Mouse (Mus musculus) lung, postnatal 10 days (tissue): ENCODE data around the gene Nolc1.
A peak's percentile ranks its signal among the peaks of the same experiment; 100 is the strongest.
"Not testable (repeated sequence)": the region's sequence is repeated elsewhere in the genome, so short reads cannot be mapped to it uniquely, and the experiment has no call there.

ENCODE experiments used
- DNase-seq: peaks from one replicate; pipeline ENCODE4 v3.0.0; 2021

The Nolc1 gene

GRCm38 (mm10) chr19:46096396-46096795, 20.7 kb downstream of the Nolc1 start:
- no peak for DNase-seq

GRCm38 (mm10) chr19:46099561-46099960, 23.9 kb downstream of the Nolc1 start:
- DNase-seq = no peak

GRCm38 (mm10) chr19:46103437-46104186, 27.9 kb downstream of the Nolc1 start:
- peak; percentile 42 for DNase-seq

- DNase-seq = no peak
Measured at GRCm38 (mm10) chr19:46104187-46104557, 28.5 kb downstream of the Nolc1 start.

- DNase-seq = no peak
Measured at GRCm38 (mm10) chr19:46110214-46110613, 34.6 kb downstream of the Nolc1 start.

- DNase-seq = no peak
Measured at GRCm38 (mm10) chr19:46110781-46111180, 35.1 kb downstream of the Nolc1 start.

GRCm38 (mm10) chr19:46114617-46115016, 39.0 kb downstream of the Nolc1 start:
- no peak for DNase-seq

- no peak for DNase-seq
Measured at GRCm38 (mm10) chr19:46119458-46119857, 43.8 kb downstream of the Nolc1 start.

GRCm38 (mm10) chr19:46120872-46121271, 45.2 kb downstream of the Nolc1 start:
- DNase-seq = no peak

GRCm38 (mm10) chr19:46123876-46124275, 48.2 kb downstream of the Nolc1 start:
- DNase-seq = no peak

GRCm38 (mm10) chr19:46124651-46125050, 49.0 kb downstream of the Nolc1 start:
- no peak for DNase-seq

GRCm38 (mm10) chr19:46126301-46126700, 50.6 kb downstream of the Nolc1 start:
- no peak for DNase-seq

- DNase-seq = not testable (repeated sequence)
Measured at GRCm38 (mm10) chr19:46129737-46130136, 54.1 kb downstream of the Nolc1 start.

- DNase-seq = no peak
Measured at GRCm38 (mm10) chr19:46131283-46131682, 55.6 kb downstream of the Nolc1 start.

GRCm38 (mm10) chr19:46131694-46132525, 56.2 kb downstream of the Nolc1 start, which contains the start of gene Elovl3:
Gene Elovl3 (plus strand): TSS chr19:46131897.
- DNase-seq = peak; percentile 58

- no peak for DNase-seq
Measured at GRCm38 (mm10) chr19:46132577-46132976, 56.9 kb downstream of the Nolc1 start.
